Mouse (Mus musculus) R1 (cell line): ENCODE data around the gene Myo1h.

Source experiments
- DNase-seq: peaks from one replicate; pipeline ENCODE4 v3.0.0-alpha.2; 2018; ENCODE audit warnings: low read depth, low spot score

Myo1h gene

GRCm38 (mm10) chr5:114384448-114384847 is 95.5 kb downstream of the Myo1h start:
- DNase-seq = no peak

- DNase-seq = no peak
These were observed 104.2 kb downstream of the Myo1h start for GRCm38 (mm10) chr5:114393169-114393568.

- no peak for DNase-seq
These were observed 117.6 kb downstream of the Myo1h start for GRCm38 (mm10) chr5:114406592-114406991.

GRCm38 (mm10) chr5:114407269-114407668 is 118.3 kb downstream of the Myo1h start:
- DNase-seq = no peak

- no peak for DNase-seq
These were observed 118.8 kb downstream of the Myo1h start for GRCm38 (mm10) chr5:114407810-114408209.

GRCm38 (mm10) chr5:114408846-114409245 is 119.9 kb downstream of the Myo1h start:
- no peak for DNase-seq

- no peak for DNase-seq
These were observed 121.5 kb downstream of the Myo1h start for GRCm38 (mm10) chr5:114410429-114410828.

- DNase-seq = peak; percentile 41
These were observed 123.5 kb downstream of the Myo1h start for GRCm38 (mm10) chr5:114412361-114412998.

- DNase-seq = no peak
These were observed 124.2 kb downstream of the Myo1h start for GRCm38 (mm10) chr5:114413067-114413735.
